ENCODE assay signal across 10 mouse cellular contexts in the genomic region with DNA sequence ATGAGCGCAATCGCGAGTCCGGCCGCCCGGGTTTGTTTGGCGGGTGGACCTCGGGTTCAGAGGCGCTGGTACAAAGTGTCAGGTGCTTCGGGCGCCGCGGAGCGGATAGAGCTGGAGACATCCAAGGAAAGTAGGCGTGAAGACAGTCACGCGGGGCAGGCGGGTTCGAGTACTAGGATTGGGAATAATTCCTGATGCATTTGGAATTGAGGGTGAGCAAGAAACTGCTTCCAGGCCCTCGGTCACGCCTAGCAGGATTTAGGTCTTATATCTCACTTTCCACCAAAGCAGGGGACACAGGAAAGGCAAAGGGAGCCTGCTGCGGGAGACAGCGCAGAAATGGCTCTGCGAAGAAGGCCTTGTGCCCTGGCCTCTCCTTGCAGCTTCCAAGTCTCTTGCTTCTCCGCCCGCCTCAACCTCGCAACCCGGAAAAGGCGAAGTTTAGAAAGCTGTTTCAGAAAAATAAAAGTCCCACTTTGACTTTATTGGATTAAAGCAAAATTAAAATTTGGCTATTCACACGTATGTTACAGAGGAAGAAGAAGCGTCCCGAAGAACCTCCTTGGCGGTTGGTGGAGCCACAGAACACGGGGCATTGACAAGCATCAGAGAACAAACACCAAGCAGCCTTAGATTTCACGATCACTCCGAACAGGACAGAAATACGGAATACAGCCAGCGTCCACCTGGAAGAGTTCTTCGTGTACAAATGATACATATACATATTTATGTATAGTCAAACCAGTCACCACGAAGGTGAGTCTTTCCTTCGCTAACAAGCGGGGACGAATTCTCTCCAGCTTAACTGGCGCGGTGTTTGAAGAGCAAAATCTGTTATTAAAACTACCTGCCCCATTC. TPM values are rescaled to one million over a fixed set of nuclear protein-coding genes. Genes with fewer than 3 reads are reported as not detected.
DNase-seq lines count a peak whose midpoint lies in the region; ATAC-seq and TF ChIP-seq lines count a peak whose summit lies in the region.
"Had no signal": no experiment of that assay in that cellular context is flagged by ENCODE, and none has a peak within 500 bp of the region (broad histone marks: within the 10 kb centered on the region; RNA-seq: fewer than 3 reads in every experiment).

No protein-coding gene starts in this region.

- 7% methylated on average over 45 of the region's 45 CpGs for WGBS in hindbrain, embryonic 15.5 days
- WGBS in midbrain, postnatal 0 days: 12% methylated on average over 45 of the region's 45 CpGs

- peak overlapping the region; percentile 65; the same call in 1 of the 2 replicates for H3K9ac ChIP-seq in hindbrain, embryonic 15.5 days
- no peak overlapping the region for H3K9ac ChIP-seq in midbrain, postnatal 0 days (replicated peaks; ENCODE audit: low read length, poor library complexity, severe bottlenecking)

- no peak for ATAC-seq in hindbrain, embryonic 15.5 days (ENCODE audit: low FRiP score, low read depth)
- no peak for ATAC-seq in midbrain, postnatal 0 days (ENCODE audit: low FRiP score)

- H3K4me1 ChIP-seq in hindbrain, embryonic 15.5 days (replicated peaks): peaks cover 48% of the 10 kb centered on the region
- peaks cover 11% of the 10 kb centered on the region for H3K4me1 ChIP-seq in midbrain, postnatal 0 days (ENCODE audit: insufficient read depth, low read length)

- no peak for TF ChIP-seq CTCF in midbrain, postnatal 0 days (IDR thresholded peaks at IDR 0.05)

- H3K27me3 ChIP-seq in hindbrain, embryonic 15.5 days: peaks cover 34% of the 10 kb centered on the region
- peaks cover 72% of the 10 kb centered on the region for H3K27me3 ChIP-seq in midbrain, postnatal 0 days (ENCODE audit: insufficient read depth, low read length)

- H3K27ac ChIP-seq in hindbrain, embryonic 15.5 days (replicated peaks): peak overlapping the region; percentile 87
- no peak overlapping the region for H3K27ac ChIP-seq in midbrain, postnatal 0 days (ENCODE audit: low read depth, low read length)

- peak; percentile 17 for DNase-seq in kidney, adult 18-20 months
- no peak for DNase-seq in kidney, adult 11 months
- peak; percentile 44 for DNase-seq in embryo, embryonic 9.5 days (ENCODE audit: extremely low spot score)
- no peak for DNase-seq in midbrain, postnatal 0 days (ENCODE audit: low spot score)
- no peak for DNase-seq in left cerebral cortex, postnatal 10 days (ENCODE audit: extremely low spot score in 1 of 2, low spot score in 2 of 2)
- DNase-seq in frontal cortex, postnatal 10 days (ENCODE audit: low spot score in 2 of 2): no peak
- DNase-seq in left cerebral cortex, adult 11 months (ENCODE audit: low spot score): no peak

- H3K4me3 ChIP-seq in hindbrain, embryonic 15.5 days: peak overlapping the region; percentile 84
- peak overlapping the region; percentile 58; the same call in 1 of the 2 replicates for H3K4me3 ChIP-seq in midbrain, postnatal 0 days (ENCODE audit: low read depth, low read length)

- H3K4me2 ChIP-seq in hindbrain, embryonic 15.5 days: peak overlapping the region; percentile 90
- H3K4me2 ChIP-seq in midbrain, postnatal 0 days (ENCODE audit: low read depth, low read length, poor library complexity, severe bottlenecking): peak overlapping the region; percentile 91

- no peaks in the 10 kb centered on the region for H3K9me3 ChIP-seq in hindbrain, embryonic 15.5 days
- H3K9me3 ChIP-seq in midbrain, postnatal 0 days (ENCODE audit: low read length): no peaks in the 10 kb centered on the region

- no peaks in the 10 kb centered on the region for H3K36me3 ChIP-seq in hindbrain, embryonic 15.5 days
- no peaks in the 10 kb centered on the region for H3K36me3 ChIP-seq in midbrain, postnatal 0 days (ENCODE audit: insufficient read depth, low read length)

- intact Hi-C loops in left cerebral cortex, postnatal 10 days (cut with DNase I): no loop called here

RNA-seq across cellular contexts. Expression of a gene that starts 3.2 kb away (rescaled TPM):
- 34.4 and 37.0 TPM in 2 replicates for polyA plus RNA-seq in hindbrain, embryonic 15.5 days (2015; fragmentation: Nextera tagmentation; extraction: Ambion mirVana)
- 48.2 and 77.3 TPM in 2 replicates for total RNA-seq in midbrain, postnatal 0 days (2014; rRNA removed)
- polyA plus RNA-seq in midbrain, postnatal 0 days (2015; fragmentation: Nextera tagmentation; extraction: Ambion mirVana): 17.3 and 24.0 TPM in 2 replicates
- 10 to 100 TPM; 25.4 to 29.3 TPM for total RNA-seq in left cerebral cortex, postnatal 10 days (2021)
- total RNA-seq: CH12.LX; liver, adult 2 months had no signal
- polyA plus RNA-seq: liver, adult 2 months had no signal

Comparison
In these comparisons a context has a peak if more than half of its experiments do, and no peak if none do; other contexts are left out.
1. DNase-seq: peak in kidney, adult 18-20 months (single experiment) and embryo, embryonic 9.5 days (single experiment); none in kidney, adult 11 months (single experiment), midbrain, postnatal 0 days (single experiment), left cerebral cortex, postnatal 10 days (0 of 2), frontal cortex, postnatal 10 days (0 of 2) and left cerebral cortex, adult 11 months (single experiment).